Mouse (Mus musculus) kidney, adult 2 months (tissue): ENCODE measurements around the gene Pfn4.

Experiments
- CTCF ChIP-seq: fragments of 200-500 bp; conservative IDR thresholded peaks from 2 replicates; pipeline ENCODE4 v1.5.1; 2011; ENCODE audit warnings: low read depth, mild to moderate bottlenecking, control low read depth, low read length, moderate library complexity, mixed read lengths; ENCODE audit not compliant: insufficient read depth, insufficient read length
- POLR2A ChIP-seq: fragments of 200-500 bp; IDR thresholded peaks from one replicate; pipeline ENCODE4 v1.6.1; 2011; ENCODE audit warnings: low read depth, low read length, control low read depth

GRCm38 (mm10) chr12:4738031-4738576 is 30.7 kb upstream of the Pfn4 start, which contains the start of gene Fam228a:
- TF ChIP-seq CTCF: no peak
- TF ChIP-seq POLR2A: no peak
